Mouse (Mus musculus) neural tube, embryonic 12.5 days (tissue): ENCODE measurements around the gene Fam92b. TPM values are rescaled to one million over a fixed set of nuclear protein-coding genes. Genes with fewer than 3 reads are reported as not detected.

Experiments
- ATAC-seq: fragments of 200-750 bp; cut with Nextera tagmentation; 2 replicates; pipeline ENCODE4 v1.8.0; 2017; ENCODE audit warnings: low read depth, mild to moderate bottlenecking, moderate TSS enrichment, moderate library complexity; ENCODE audit not compliant: low FRiP score
- H3K27ac ChIP-seq: fragments of 300-500 bp; sonication (generic); 2 replicates; pipeline ENCODE4 v1.5.1; 2016
- H3K27me3 ChIP-seq: fragments of 300-500 bp; sonication (generic); replicated peaks from 2 replicates; pipeline ENCODE4 v1.6.1; 2016; ENCODE audit warnings: mild to moderate bottlenecking
- H3K36me3 ChIP-seq: fragments of 300-500 bp; sonication (generic); 2 replicates; pipeline ENCODE4 v1.6.1; 2016; ENCODE audit warnings: mild to moderate bottlenecking
- H3K4me1 ChIP-seq: fragments of 300-500 bp; sonication (generic); 2 replicates; pipeline ENCODE4 v1.6.1; 2016
- H3K4me2 ChIP-seq: fragments of 300-500 bp; sonication (generic); replicated peaks from 2 replicates; pipeline ENCODE4 v1.6.1; 2016; ENCODE audit warnings: mild to moderate bottlenecking
- H3K4me3 ChIP-seq: fragments of 300-500 bp; sonication (generic); 2 replicates; pipeline ENCODE4 v1.5.1; 2016
- H3K9ac ChIP-seq: fragments of 300-500 bp; sonication (generic); 2 replicates; pipeline ENCODE4 v1.6.1; 2016; ENCODE audit warnings: mild to moderate bottlenecking
- H3K9me3 ChIP-seq: fragments of 300-500 bp; sonication (generic); 2 replicates; pipeline ENCODE4 v1.6.1; 2016; ENCODE audit warnings: mild to moderate bottlenecking
- WGBS: fragments of 180-500 bp; shearing (Covaris S2); methylation state at CpG from one replicate; pipeline ENCODE4 v1.1.7; 2016; 5-methylcytosine and 5-hydroxymethylcytosine counted together
- polyA plus RNA-seq: library from polyadenylated mRNA; unstranded; fragments of >200 nt; fragmentation: Nextera tagmentation; extraction: Ambion mirVana; gene quantifications from 2 replicates; pipeline ENCODE4 v1.2.1, GENCODE M21; 2016

Fam92b gene
- polyA plus RNA-seq, 1 experiment from 2014 or later = 1.3 TPM

DNA sequence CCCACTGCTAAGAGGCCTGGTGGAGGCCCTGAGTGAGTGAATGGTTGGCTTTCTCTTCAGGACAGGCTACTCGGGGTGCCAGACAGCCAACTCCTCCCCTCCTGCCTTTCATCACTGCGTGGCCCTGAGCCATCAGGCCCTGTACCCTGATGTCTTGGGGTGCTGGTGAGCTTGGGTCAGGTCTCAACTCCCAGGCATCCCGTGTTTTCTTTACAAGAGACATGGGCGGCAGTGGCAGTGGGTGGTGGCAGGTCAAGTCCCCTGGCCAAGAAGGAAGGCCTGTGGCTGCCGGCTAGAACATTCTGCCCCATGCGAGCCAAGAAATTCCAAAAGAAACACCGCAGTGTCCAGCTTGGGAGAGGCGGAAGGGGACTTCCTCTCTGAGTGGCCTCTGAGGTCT lies 9.2 kb upstream of the Fam92b start:
- Histone ChIP-seq H3K36me3 (no peaks in the 10 kb centered on the region), H3K9ac (no peak overlapping the region), H3K4me2 (no peak overlapping the region), H3K4me3 (no peak overlapping the region), H3K27me3 (no peaks in the 10 kb centered on the region), H3K27ac (no peak overlapping the region), H3K4me1 (peaks cover 38% of the 10 kb centered on the region), H3K9me3 (no peaks in the 10 kb centered on the region)
- 62% methylated on average over 8 of the region's 8 CpGs for WGBS
- ATAC-seq = no peak

- H3K4me3 ChIP-seq = no peak overlapping the region
- peak overlapping the region; percentile 44 for H3K4me2 ChIP-seq
- H3K9ac ChIP-seq = peak overlapping the region; percentile 17
- no peaks in the 10 kb centered on the region for H3K27me3 ChIP-seq
- no peaks in the 10 kb centered on the region for H3K9me3 ChIP-seq
- peak; percentile 65 for ATAC-seq
- H3K36me3 ChIP-seq = no peaks in the 10 kb centered on the region
- peaks cover 36% of the 10 kb centered on the region for H3K4me1 ChIP-seq
- peak overlapping the region; percentile 72 for H3K27ac ChIP-seq
- WGBS = 27% methylated on average over 16 of the region's 17 CpGs
Measured at GRCm38 (mm10) chr8:120184850-120185792, 7.9 kb upstream of the Fam92b start.

GRCm38 (mm10) chr8:120184366-120184765 lies 7.1 kb upstream of the Fam92b start:
- no peak for ATAC-seq
- no peaks in the 10 kb centered on the region for H3K36me3 ChIP-seq
- H3K4me3 ChIP-seq = no peak overlapping the region
- no peaks in the 10 kb centered on the region for H3K9me3 ChIP-seq
- H3K9ac ChIP-seq = peak overlapping the region; percentile 17; the same call in 1 of the 2 replicates
- H3K4me2 ChIP-seq = 0 out of 2 replicates have a peak overlapping the region, but pooled peaks have one; percentile 5
- WGBS = 48% methylated on average over 9 of the region's 9 CpGs
- H3K4me1 ChIP-seq = peaks cover 38% of the 10 kb centered on the region
- H3K27ac ChIP-seq = peak overlapping the region; percentile 72; the same call in 1 of the 2 replicates
- no peaks in the 10 kb centered on the region for H3K27me3 ChIP-seq

DNA sequence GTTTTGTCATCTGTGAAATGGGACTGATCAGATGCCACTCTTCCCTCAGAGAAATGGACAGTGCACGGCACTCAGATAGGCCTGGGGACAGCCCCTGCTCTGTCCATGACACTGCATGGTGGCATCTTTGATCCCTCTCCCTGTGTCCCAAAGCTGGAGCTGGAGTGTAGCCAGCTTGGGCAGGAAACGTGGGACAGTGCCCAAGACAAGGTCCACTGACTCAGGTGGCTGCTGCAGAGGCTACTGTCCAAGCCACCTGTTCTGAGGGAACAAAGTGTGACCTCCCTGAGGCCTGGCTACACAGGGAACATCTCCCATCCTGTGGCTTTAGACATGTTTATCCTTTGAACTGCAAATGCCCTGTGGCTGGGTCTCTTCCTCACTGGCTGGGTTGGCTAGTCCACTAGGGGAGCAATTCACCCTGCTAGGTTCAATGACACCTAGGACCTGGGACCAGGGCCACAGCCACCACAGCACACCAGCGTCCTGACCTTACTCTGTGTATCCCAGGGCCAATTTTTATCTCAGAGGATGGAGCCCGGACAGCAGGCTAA lies 4.7 kb upstream of the Fam92b start:
- H3K4me3 ChIP-seq = no peak overlapping the region
- H3K36me3 ChIP-seq = no peaks in the 10 kb centered on the region
- WGBS = 80% methylated on average over 4 of the region's 4 CpGs
- H3K27me3 ChIP-seq = no peaks in the 10 kb centered on the region
- no peak for ATAC-seq
- no peak overlapping the region for H3K27ac ChIP-seq
- no peak overlapping the region for H3K9ac ChIP-seq
- no peaks in the 10 kb centered on the region for H3K9me3 ChIP-seq
- peaks cover 61% of the 10 kb centered on the region for H3K4me1 ChIP-seq
- no peak overlapping the region for H3K4me2 ChIP-seq

- H3K4me1 ChIP-seq = peaks cover 62% of the 10 kb centered on the region
- no peak overlapping the region for H3K9ac ChIP-seq
- H3K36me3 ChIP-seq = no peaks in the 10 kb centered on the region
- H3K27ac ChIP-seq = no peak overlapping the region
- no peak overlapping the region for H3K4me3 ChIP-seq
- H3K9me3 ChIP-seq = no peaks in the 10 kb centered on the region
- ATAC-seq = no peak
- H3K27me3 ChIP-seq = no peaks in the 10 kb centered on the region
- no peak overlapping the region for H3K4me2 ChIP-seq
- 88% methylated on average over 5 of the region's 5 CpGs for WGBS
Measured at GRCm38 (mm10) chr8:120181274-120181673, 4.0 kb upstream of the Fam92b start.

- H3K4me2 ChIP-seq = no peak overlapping the region
- peaks cover 61% of the 10 kb centered on the region for H3K4me1 ChIP-seq
- H3K4me3 ChIP-seq = no peak overlapping the region
- no peaks in the 10 kb centered on the region for H3K36me3 ChIP-seq
- no peak for ATAC-seq
- WGBS = 26% methylated on average over 7 of the region's 7 CpGs
- H3K27me3 ChIP-seq = peaks cover under 1% of the 10 kb centered on the region
- no peaks in the 10 kb centered on the region for H3K9me3 ChIP-seq
- no peak overlapping the region for H3K9ac ChIP-seq
- no peak overlapping the region for H3K27ac ChIP-seq
Measured at GRCm38 (mm10) chr8:120180445-120180970, 3.2 kb upstream of the Fam92b start.

GRCm38 (mm10) chr8:120179027-120179431 lies 1.8 kb upstream of the Fam92b start:
- Histone ChIP-seq H3K4me3 (no peak overlapping the region), H3K36me3 (no peaks in the 10 kb centered on the region), H3K27me3 (peaks cover 16% of the 10 kb centered on the region), H3K9ac (0 out of 2 replicates have a peak overlapping the region, but pooled peaks have one; percentile 30), H3K27ac (no peak overlapping the region), H3K4me1 (peaks cover 46% of the 10 kb centered on the region), H3K9me3 (no peaks in the 10 kb centered on the region), H3K4me2 (peak overlapping the region; percentile 50)
- ATAC-seq = peak; percentile 52
- WGBS = under 1% methylated on average over 10 of the region's 10 CpGs

GRCm38 (mm10) chr8:120178124-120178514 lies 853 bp upstream of the Fam92b start:
- Histone ChIP-seq H3K27ac (peak overlapping the region; percentile 76; the same call in 1 of the 2 replicates), H3K4me1 (peaks cover 43% of the 10 kb centered on the region), H3K9me3 (no peaks in the 10 kb centered on the region), H3K4me3 (no peak overlapping the region), H3K9ac (peak overlapping the region; percentile 42; the same call in 1 of the 2 replicates), H3K36me3 (no peaks in the 10 kb centered on the region), H3K4me2 (peak overlapping the region; percentile 56), H3K27me3 (peaks cover 16% of the 10 kb centered on the region)
- WGBS = 6% methylated on average over 10 of the region's 10 CpGs
- ATAC-seq = no peak

DNA sequence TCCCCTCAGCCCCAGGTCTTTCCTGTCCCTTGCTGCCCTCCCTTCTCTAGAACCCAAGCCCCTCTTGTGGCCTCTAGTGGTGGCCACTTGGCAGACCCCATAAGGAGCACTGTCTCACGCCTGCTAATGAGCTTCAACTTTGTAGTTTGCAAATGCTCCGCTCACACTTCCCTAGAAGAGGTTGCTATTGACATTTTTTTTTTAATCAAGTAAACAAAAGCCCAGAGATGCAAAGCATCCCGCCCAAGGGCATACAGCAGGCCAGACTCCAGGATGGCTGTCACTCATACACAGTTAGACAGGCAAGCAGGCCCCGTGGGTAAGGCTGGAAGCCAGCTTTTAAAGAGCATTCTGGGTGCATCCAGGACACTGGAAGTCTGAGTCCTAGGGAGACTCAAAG lies 661 bp downstream of the Fam92b start:
- Histone ChIP-seq H3K4me1 (peaks cover 43% of the 10 kb centered on the region), H3K27me3 (peaks cover 16% of the 10 kb centered on the region), H3K27ac (peak overlapping the region; percentile 76; the same call in 1 of the 2 replicates), H3K9ac (no peak overlapping the region), H3K4me3 (no peak overlapping the region), H3K36me3 (no peaks in the 10 kb centered on the region), H3K9me3 (no peaks in the 10 kb centered on the region), H3K4me2 (peak overlapping the region; percentile 56)
- ATAC-seq = peak; percentile 19; the same call in 1 of the 2 replicates
- WGBS = 18% methylated on average over 4 of the region's 4 CpGs

DNA sequence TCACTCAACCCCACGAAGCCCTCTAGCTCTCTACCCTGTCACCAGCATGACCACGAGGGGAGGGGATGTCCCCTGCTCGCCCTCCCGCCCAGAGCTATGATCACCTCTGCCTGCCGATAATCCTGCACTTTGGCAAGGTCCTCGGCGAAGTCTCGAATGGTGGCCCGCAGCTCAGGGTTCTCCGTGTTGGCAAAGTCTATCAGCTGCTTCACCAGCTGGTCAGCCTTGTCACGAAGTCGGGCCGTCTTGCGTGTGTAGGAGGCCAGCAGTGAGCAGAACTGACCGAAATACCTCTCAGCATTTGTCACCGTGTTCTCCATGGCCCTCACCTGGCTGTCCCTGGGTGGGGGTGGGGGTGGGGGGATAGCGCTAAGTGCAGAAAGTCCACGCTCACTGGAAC lies 2.7 kb downstream of the Fam92b start:
- Histone ChIP-seq H3K27ac (no peak overlapping the region), H3K36me3 (no peaks in the 10 kb centered on the region), H3K9me3 (no peaks in the 10 kb centered on the region), H3K4me1 (peaks cover 38% of the 10 kb centered on the region), H3K4me3 (no peak overlapping the region), H3K4me2 (no peak overlapping the region), H3K27me3 (peaks cover 16% of the 10 kb centered on the region), H3K9ac (no peak overlapping the region)
- WGBS = 56% methylated on average over 18 of the region's 18 CpGs
- ATAC-seq = no peak

- 73% methylated on average over 1 of the region's 1 CpGs for WGBS
- no peak for ATAC-seq
- H3K9ac ChIP-seq = no peak overlapping the region
- H3K4me1 ChIP-seq = peaks cover 28% of the 10 kb centered on the region
- no peak overlapping the region for H3K4me2 ChIP-seq
- peaks cover 16% of the 10 kb centered on the region for H3K27me3 ChIP-seq
- H3K4me3 ChIP-seq = no peak overlapping the region
- no peaks in the 10 kb centered on the region for H3K36me3 ChIP-seq
- no peak overlapping the region for H3K27ac ChIP-seq
- no peaks in the 10 kb centered on the region for H3K9me3 ChIP-seq
Measured at GRCm38 (mm10) chr8:120173195-120173594, 4.1 kb downstream of the Fam92b start.

- 61% methylated on average over 8 of the region's 8 CpGs for WGBS
Measured at GRCm38 (mm10) chr8:120169119-120169518, 8.1 kb downstream of the Fam92b start.

More at GRCm38 (mm10) chr8:120169119-120169518, 8.1 kb downstream of the Fam92b start:
- Histone ChIP-seq H3K4me1 (peaks cover 10% of the 10 kb centered on the region), H3K9me3 (no peaks in the 10 kb centered on the region), H3K4me2 (no peak overlapping the region), H3K9ac (no peak overlapping the region), H3K27me3 (peaks cover 2% of the 10 kb centered on the region; the same call in 1 of the 2 replicates), H3K36me3 (no peaks in the 10 kb centered on the region), H3K4me3 (no peak overlapping the region), H3K27ac (no peak overlapping the region)
- no peak for ATAC-seq
